Mouse (Mus musculus) NIH3T3 (cell line): Measurements from ENCODE around the gene Pafah1b2.

Source experiments
- DNase-seq: peaks from one replicate; pipeline ENCODE4 v3.0.0-alpha.2; 2012; ENCODE audit warnings: low read depth

Gene Pafah1b2

DNA sequence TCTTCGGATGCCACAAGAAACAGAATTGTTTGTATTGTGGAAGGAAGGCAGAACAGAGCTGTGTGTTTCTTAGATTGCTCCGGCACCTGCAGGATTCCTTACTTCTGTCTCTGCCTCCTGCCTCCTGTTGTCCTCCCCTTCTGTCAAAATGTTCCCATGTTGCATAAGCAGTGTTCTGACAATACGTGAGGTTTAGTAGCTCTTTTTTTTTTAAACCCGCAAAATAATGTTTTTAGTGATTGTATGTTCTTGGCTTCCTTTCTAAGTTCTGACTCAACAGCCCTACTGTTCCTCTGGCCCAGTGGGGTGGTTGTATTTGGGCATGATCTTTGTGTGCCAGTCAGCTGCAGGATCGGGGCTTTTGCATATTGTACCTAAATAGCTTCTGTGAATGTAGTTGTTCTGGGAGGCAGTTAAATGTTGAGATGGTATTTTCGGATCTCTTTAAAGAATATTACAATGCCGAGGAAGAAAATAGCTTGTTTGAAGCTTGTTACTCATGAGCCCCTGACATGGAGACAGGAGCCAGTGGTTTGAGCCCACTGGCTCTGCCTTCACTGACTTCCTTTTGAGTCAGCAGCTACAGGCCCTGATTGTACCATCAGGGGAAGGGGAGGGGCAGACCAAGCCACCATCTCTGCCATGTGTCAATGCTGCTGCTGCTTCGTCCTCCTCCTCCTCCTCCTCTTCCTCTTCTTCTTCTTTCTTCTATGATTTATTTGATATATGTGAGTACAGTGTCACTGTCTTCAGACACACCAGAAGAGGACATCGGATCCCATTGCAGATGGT lies 13.8 kb upstream of the Pafah1b2 start:
- no peak for DNase-seq

GRCm38 (mm10) chr9:46023591-46023990 lies 11.1 kb upstream of the Pafah1b2 start:
- no peak for DNase-seq

DNA sequence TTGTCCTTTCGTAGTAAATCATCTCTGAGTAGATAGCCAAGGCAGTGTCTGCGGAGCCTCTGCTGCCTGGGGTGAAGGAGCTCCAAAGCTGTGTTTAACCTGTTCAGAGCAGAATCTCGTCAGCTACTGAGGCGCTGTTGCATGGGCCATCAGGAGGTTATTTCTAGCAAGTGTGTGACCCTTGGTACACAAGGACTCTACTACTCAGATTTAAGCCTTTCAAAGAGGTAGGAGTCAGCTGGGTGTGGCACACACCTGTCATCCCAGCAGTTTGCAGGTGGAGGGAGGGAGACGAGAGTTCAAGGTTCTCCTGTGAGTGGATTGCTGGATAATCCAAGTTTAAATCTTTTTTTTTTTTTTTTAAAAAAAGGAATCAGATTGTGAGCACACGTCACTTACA lies 7.5 kb upstream of the Pafah1b2 start:
- no peak for DNase-seq

DNA sequence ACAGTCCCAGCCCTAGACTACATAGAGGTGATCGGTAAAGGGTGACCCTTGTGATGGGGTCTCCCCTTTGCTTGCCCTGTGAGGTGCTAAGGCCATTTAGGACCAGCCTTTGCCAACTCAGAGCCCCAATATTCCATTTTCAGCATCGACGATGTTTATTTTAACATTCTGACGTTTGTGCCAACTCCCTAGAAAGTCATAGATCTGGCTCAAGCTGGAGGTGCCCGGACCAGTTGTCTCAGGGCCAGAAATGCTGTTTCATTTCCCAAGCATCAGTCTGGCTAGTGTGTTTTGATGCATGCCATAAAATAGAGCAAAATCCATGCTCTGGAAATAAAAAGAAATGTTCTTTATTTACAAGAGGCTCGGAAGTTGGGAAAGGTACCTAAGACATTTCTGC lies 5.8 kb upstream of the Pafah1b2 start:
- peak; percentile 42 for DNase-seq

GRCm38 (mm10) chr9:46016417-46016816 lies 3.9 kb upstream of the Pafah1b2 start:
- DNase-seq: no peak

GRCm38 (mm10) chr9:46015831-46016230 lies 3.3 kb upstream of the Pafah1b2 start:
- peak; percentile 53 for DNase-seq

DNA sequence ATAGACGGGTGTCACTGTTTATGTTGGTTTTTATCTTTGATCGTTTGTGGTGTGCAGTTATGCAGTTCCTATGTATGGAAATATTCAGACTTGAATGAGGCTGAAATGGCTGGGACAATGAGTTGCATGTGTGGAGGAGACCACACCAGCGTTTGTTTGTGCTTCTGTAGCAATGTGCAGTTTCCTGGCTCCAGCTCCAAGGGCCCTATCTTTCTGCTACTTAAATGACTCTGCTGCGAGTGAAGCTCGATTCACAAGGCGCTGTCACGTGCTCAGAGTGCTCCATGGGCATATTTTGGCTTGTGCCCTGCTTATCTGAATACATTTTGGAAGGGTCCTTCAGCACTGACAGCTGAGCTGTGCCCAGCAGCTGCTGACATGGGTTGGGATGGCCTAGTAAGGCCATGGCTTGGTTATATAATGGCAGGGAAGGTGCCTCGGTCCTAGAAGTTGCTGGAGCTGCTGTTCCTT lies 2.6 kb upstream of the Pafah1b2 start:
- no peak for DNase-seq

- DNase-seq: peak; percentile 50
Measured at GRCm38 (mm10) chr9:46014251-46014681, 1.8 kb upstream of the Pafah1b2 start.

DNA sequence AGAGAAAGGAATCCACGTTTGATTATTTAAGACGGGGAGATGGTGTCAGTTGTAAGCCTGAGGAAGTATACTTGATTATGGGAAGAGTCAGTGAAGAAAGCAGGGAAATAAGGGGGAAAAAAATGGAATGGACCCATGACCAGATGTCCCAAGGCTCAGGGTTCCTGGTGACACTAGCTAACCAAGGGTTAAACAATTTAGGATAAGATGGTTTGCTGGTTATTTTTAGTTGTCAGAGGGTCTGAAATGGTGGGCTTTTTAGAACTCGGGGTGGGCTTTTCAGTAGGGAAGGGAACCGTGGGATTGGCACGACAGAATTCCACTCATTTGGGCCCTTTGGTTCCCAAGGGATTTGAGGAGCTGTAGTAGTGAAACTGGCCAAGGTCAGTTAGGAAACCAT lies 1.1 kb upstream of the Pafah1b2 start:
- no peak for DNase-seq

DNA sequence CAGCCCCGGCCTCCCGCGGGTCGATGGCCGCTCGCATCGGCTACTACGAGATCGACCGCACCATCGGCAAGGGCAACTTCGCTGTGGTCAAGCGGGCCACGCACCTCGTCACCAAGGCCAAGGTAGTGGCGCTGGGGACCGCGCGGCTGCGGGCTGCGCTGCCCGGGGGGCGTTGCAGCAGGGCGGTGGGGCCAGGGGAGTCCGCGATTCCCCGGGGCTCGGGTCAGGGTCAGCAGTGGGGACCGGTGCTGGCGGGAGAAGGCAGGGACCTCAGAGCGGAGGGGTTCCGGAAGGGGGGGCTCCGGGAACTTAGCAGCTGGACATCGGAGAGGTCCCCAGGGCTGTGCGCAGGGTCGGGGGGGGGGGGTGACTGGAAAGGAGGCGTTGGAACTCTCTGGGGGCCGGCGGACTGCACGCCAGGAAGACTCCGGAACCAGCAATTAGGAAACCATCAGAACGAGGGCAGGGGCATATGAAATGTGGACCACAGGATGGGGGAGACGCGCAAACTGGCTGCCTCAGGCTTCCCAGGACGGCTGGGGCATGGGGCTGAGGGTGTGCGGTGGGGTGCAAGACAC lies 608 bp upstream of the Pafah1b2 start:
- peak; percentile 55 for DNase-seq

- peak; percentile 45 for DNase-seq
Measured at GRCm38 (mm10) chr9:46011094-46011970, 1.2 kb downstream of the Pafah1b2 start.

- DNase-seq: no peak
Measured at GRCm38 (mm10) chr9:46009669-46009983, 2.9 kb downstream of the Pafah1b2 start.

DNA sequence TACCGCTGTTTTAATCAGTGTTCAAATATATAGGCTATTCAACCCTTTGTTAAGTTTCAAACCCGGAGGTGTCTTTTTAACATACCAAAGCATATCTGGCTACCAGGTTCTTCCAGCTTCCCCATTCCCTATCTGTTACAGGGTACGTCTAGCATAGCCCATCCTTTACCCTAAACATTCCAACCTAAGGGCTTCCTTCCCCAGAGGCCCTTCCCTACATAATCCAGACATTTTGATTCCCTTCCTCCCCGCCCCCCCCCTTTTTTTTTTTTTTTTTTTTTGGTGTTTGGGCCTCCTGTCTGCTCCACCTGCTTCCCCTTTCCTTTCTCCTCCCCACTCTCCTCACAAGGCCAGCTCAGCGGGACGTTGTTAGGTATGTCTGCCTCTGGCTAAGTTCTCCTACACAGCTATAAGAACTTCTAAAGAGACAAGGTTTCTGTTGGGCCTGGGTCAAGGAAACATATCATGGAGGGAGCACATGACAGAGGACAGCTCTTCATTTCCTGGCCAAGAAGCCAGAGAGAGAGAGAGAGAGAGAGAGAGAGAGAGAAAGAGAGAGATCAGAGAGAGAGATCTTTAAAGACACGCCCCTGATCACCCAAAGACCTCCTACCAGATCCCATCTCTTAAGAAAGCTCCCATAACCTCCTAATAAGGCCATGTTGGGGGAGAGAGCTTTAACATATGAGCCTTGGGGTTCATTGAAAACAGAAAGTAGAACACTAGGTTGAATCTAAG lies 3.4 kb downstream of the Pafah1b2 start:
- DNase-seq: no peak

DNA sequence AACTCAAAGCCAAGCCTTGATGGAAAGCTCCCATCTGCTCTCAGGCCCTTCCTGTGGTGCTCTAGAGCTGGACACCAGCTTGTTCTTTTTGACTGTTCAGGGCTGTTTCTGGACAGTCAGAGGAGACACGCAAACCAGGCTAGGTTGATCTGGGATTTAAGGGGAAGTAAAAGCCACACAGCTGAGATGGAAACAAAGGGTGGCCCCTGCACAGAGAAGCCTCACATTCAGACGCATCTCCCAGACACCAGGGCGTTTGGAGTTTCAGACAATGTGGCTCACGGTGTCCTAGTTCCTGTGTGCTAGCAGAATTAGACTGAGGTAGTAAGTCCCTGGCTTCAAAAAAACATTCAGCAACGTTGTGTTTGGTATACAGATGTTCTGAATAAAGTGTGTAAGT lies 6.3 kb downstream of the Pafah1b2 start:
- no peak for DNase-seq

DNA sequence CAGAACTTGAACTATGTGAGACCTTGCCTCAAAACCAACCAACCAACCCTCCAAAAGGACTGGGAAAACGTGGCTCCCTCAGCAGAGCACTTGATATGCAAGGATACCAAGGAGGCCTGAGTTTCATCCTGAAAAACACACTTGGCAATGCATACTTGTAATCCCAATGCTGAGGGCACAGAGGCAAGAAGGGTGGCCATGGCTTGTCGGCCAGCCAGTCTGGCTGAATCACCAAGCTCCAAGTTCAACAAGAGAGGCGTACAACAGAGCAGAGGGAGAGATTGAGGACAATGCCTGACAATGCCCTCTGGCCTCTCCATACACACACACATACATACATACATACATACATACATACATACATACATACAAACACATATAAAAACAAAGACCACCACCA lies 8.0 kb downstream of the Pafah1b2 start:
- DNase-seq: no peak

DNA sequence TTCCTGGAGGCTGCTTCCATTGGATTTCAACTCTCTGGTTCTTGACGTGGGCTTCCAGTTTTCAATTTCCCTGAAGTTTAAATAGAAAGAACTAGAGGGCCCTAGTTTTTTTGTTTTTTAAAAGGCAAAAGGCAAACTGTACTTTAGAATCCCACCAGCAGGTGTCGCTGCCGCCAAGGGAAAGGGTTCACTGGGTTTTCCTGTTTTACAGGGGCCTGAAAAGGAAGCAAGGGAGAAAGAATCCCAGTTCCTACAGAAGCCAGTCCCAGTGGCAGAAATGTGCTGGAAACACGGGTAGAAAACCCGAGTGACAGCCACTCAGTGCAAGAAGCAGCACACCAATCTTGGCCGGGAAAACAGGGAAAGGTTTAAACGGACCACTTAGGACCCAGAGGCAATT lies 8.8 kb downstream of the Pafah1b2 start:
- peak; percentile 88 for DNase-seq

DNA sequence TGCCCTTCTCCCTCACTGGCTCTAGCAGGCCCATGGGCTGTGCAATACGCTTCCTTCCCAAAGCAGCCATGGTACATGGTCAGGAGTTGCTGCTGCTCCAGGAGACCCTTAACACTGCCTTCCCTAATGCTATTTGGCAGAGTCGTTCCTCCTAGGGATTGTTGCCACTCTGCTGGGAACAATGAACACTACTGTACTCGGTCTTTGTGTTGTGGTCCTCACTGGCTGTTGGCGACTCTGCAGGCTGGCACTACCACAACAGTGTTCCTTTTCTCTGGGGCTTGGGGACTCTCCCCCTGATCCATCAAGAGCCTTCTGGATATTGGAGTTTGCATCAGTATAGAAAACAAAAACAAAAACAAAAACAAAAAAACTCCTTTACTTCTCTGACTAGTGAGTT lies 13.5 kb downstream of the Pafah1b2 start:
- no peak for DNase-seq

- peak; percentile 89 for DNase-seq
Measured at GRCm38 (mm10) chr9:45985229-45985567, 27.3 kb downstream of the Pafah1b2 start.

DNA sequence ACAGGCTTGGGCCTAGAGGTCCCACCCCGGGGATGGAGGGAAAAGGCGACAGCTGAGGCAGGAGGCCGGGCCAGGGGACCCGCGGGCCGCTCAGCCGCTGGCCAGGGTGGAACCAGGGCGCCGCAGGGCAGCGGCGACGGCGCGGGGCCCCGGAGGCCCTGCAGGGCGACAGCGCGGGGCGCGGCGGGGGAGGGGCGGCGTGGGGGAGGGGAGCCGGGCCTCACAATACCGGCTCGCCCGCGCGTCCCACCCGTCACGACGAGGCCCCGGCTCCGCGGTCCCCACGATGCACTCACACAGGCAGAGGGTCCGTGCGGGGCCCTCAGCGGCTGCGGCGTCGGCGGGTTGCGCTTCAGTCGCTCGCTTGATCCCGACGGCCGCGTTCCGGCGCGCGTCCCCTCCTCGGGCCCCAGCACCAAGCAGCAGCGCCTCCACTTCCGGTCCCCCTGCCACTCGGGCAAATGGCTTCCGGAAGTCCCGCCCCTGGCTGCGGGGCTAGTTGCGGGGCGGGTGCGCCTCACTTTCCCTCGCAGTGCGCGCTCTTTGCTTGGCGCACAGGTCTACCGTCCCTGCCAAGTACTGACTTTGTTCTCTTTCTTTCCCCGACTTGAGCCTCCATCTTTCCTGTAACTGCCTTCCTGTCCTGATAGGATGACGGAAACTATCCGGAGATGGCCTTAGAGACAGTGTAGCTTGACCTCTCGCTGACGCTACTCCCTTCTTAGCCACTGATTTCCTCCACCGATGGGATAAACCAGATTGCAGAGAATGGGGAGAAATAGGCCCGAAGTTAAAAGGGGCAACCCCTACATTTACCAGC lies 27.9 kb downstream of the Pafah1b2 start:
- peak; percentile 90 for DNase-seq

DNA sequence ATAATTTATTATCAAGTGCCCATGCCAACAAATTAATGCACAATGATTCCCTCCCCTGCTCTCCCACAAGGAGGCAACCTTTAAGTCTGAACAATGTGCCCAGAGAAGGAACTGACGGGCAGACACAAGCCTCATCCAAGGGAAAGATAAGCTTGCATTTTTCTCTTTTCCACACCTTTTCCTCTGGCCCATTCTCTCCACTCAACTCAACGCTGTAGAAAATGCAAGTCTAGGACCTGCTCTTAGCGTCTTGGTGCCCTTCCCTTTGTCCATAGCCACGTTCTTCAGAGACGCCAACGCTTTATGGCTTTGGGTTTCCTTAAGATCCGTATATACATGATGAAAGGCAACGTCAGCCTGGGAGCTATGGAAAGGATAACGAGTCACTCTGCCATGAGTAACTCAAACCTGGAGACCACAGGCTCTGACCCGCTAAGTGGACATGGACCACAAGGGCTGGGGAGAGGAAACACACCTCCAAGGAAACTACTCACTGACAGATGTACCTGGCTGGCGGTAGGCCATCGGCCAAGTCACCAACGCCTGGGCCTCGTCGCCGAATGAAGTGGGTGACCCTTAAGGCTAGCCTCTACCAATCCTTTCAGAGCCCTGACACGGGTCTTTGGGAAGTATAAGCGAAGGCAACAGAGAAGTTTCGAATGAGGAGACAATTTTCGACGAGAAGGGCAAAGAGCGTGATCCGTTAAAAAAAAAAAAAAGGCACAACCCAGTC lies 28.6 kb downstream of the Pafah1b2 start:
- peak; percentile 57 for DNase-seq

- peak; percentile 38 for DNase-seq
Measured at GRCm38 (mm10) chr9:45981331-45981730, 31.2 kb downstream of the Pafah1b2 start.
